Mouse (Mus musculus) embryonic facial prominence, embryonic 11.5 days (tissue): ENCODE measurements around the gene Olfr541. TPM values are rescaled to one million over a fixed set of nuclear protein-coding genes. Genes with fewer than 3 reads are reported as not detected.
A peak's percentile ranks its signal among the peaks of the same experiment; 100 is the strongest.
"Not testable (repeated sequence)": the region's sequence is repeated elsewhere in the genome, so short reads cannot be mapped to it uniquely, and the experiment has no call there.

Experiments
- ATAC-seq: fragments of 200-750 bp; cut with Nextera tagmentation; replicated peaks from 2 replicates; pipeline ENCODE4 v1.8.0; 2017; ENCODE audit warnings: low read depth; ENCODE audit not compliant: insufficient number of reproducible peaks, low FRiP score, low TSS enrichment
- DNase-seq: peaks from one replicate; pipeline ENCODE4 v3.0.0-alpha.2; 2015; ENCODE audit warnings: low spot score
- H3K27ac ChIP-seq: fragments of 300-500 bp; sonication (generic); replicated peaks from 2 replicates; pipeline ENCODE4 v1.5.1; 2014; ENCODE audit warnings: mild to moderate bottlenecking, low read depth, low read length, control low read depth
- H3K27me3 ChIP-seq: fragments of 300-500 bp; sonication (generic); 2 replicates; pipeline ENCODE4 v1.6.1; 2014; ENCODE audit warnings: mild to moderate bottlenecking, low read length, moderate library complexity, mixed read lengths; ENCODE audit not compliant: control insufficient read depth, insufficient read depth
- H3K36me3 ChIP-seq: fragments of 300-500 bp; sonication (generic); replicated peaks from 2 replicates; pipeline ENCODE4 v1.6.1; 2014; ENCODE audit warnings: low read depth, mild to moderate bottlenecking, low read length, moderate library complexity, mixed read lengths; ENCODE audit not compliant: control insufficient read depth, insufficient read depth
- H3K4me1 ChIP-seq: fragments of 300-500 bp; sonication (generic); 2 replicates; pipeline ENCODE4 v1.6.1; 2014; ENCODE audit warnings: low read length, mixed read lengths; ENCODE audit not compliant: control insufficient read depth, insufficient read depth
- H3K4me2 ChIP-seq: fragments of 300-500 bp; sonication (generic); 2 replicates; pipeline ENCODE4 v1.6.1; 2014; ENCODE audit warnings: low read depth, mild to moderate bottlenecking, control low read depth, low read length, moderate library complexity
- H3K4me3 ChIP-seq: fragments of 300-500 bp; sonication (generic); 2 replicates; pipeline ENCODE4 v1.5.1; 2014; ENCODE audit warnings: low read depth, low read length, control low read depth
- H3K9ac ChIP-seq: fragments of 300-500 bp; sonication (generic); replicated peaks from 2 replicates; pipeline ENCODE4 v1.6.1; 2014; ENCODE audit warnings: mild to moderate bottlenecking, control low read depth, low read length
- H3K9me3 ChIP-seq: fragments of 300-500 bp; sonication (generic); replicated peaks from 2 replicates; pipeline ENCODE4 v1.6.1; 2016; ENCODE audit warnings: mild to moderate bottlenecking, low read length, inconsistent platforms, mixed read lengths; ENCODE audit not compliant: control insufficient read depth
- WGBS: fragments of 180-500 bp; shearing (Covaris S2); extraction: QIAGEN DNeasy Blood & Tissue Kit; methylation state at CpG from one replicate; pipeline ENCODE4 v1.1.7; 2014; 5-methylcytosine and 5-hydroxymethylcytosine counted together
- polyA plus RNA-seq: library from polyadenylated mRNA; unstranded; fragments of >200 nt; fragmentation: Nextera tagmentation; extraction: Ambion mirVana; gene quantifications from 2 replicates; pipeline ENCODE4 v1.2.1, GENCODE M21; 2014

Gene Olfr541
- not detected in 2 replicates for polyA plus RNA-seq

DNA sequence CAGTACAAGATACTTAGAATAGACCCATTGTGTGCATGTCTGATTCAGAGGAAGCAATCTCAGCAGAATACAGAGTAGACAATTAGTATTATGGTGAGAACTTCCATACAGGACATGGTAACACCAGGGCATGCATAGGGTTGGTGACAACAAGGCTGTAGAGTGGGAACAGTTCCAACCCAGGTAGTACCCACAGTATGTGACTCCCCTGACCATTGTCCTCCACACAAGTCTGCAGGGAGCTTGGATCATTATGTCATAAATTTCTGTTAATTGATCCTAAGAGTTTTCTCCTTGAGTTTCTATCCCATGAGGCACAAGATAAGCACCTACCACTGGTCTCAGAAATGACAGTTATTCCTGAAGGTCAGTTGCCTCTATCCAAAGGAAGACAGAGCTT is at the start of gene Olfr541:
Gene Olfr541 (plus strand): TSS at position 301 of the 400 bp plus-strand sequence.
- DNase-seq (no peak), ATAC-seq (no peak)
- no peak within 1 kb of the TSS for H3K4me3 ChIP-seq
- H3K36me3 ChIP-seq = no peaks in the 10 kb centered on the region
- H3K27ac ChIP-seq = no peak within 1 kb of the TSS
- no peaks in the 10 kb centered on the region for H3K27me3 ChIP-seq
- no peaks in the 10 kb centered on the region for H3K9me3 ChIP-seq
- no peak within 1 kb of the TSS for H3K4me2 ChIP-seq
- H3K9ac ChIP-seq = no peak within 1 kb of the TSS
- H3K4me1 ChIP-seq = no peaks in the 10 kb centered on the region

DNA sequence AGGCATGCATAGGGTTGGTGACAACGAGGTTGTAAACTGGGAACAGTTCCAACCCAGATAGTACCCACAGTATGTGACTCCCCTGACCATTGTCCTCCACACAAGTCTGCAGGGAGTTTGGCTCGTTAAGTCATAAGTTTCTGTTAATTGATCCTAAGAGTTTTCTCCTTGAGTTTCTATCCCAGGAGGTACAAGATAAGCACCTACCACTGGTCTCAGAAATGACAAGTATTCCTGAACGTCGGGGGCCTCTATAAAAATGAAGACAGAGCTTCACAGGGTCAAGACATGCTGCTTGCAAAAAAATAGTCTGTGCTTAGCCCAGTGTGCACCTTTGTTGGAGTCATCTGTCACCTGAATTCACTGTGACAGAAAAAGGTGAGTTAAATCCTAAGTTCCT is 37.4 kb upstream of the Olfr541 start, which contains the start of gene Olfr539:
Gene Olfr539 (plus strand): TSS at position 301 of the 400 bp plus-strand sequence.
- 80% methylated on average over 4 of the region's 4 CpGs for WGBS
- H3K4me1 ChIP-seq = no peaks in the 10 kb centered on the region
- ATAC-seq = no peak

DNA sequence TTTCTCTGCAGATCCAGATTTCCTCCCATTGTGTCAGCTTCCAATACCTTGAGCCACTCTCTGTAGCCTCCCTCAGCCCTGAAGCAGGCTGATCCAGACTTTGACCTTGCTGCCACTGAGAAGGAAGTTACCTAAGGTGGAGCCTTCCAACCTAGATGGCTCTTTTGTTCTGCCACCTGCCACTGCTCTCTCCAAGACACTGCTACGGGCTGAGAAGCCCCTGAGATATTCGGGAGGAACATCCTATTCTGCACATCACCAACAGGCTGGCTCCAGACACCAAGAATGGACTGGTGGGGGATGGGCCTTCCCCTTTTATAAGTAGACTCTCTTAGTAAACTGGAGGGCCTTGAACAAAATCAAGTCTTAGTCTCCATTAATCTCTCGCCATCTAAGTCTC is 26.4 kb upstream of the Olfr541 start:
- DNase-seq, H3K4me1 ChIP-seq, H3K4me3 ChIP-seq, ATAC-seq, H3K27me3 ChIP-seq, H3K4me2 ChIP-seq, H3K36me3 ChIP-seq, H3K27ac ChIP-seq, H3K9me3 ChIP-seq, H3K9ac ChIP-seq: not testable (repeated sequence)
- WGBS = 86% methylated on average over 3 of the region's 3 CpGs

More for the DNA sequence above, 37.4 kb upstream of the Olfr541 start, which contains the start of gene Olfr539:
- H3K27me3 ChIP-seq = no peaks in the 10 kb centered on the region
- no peak within 1 kb of the TSS for H3K4me2 ChIP-seq
- no peak within 1 kb of the TSS for H3K9ac ChIP-seq
- H3K36me3 ChIP-seq = no peaks in the 10 kb centered on the region
- H3K9me3 ChIP-seq = no peaks in the 10 kb centered on the region
- no peak within 1 kb of the TSS for H3K4me3 ChIP-seq
- H3K27ac ChIP-seq = no peak within 1 kb of the TSS
- no peak for DNase-seq

DNA sequence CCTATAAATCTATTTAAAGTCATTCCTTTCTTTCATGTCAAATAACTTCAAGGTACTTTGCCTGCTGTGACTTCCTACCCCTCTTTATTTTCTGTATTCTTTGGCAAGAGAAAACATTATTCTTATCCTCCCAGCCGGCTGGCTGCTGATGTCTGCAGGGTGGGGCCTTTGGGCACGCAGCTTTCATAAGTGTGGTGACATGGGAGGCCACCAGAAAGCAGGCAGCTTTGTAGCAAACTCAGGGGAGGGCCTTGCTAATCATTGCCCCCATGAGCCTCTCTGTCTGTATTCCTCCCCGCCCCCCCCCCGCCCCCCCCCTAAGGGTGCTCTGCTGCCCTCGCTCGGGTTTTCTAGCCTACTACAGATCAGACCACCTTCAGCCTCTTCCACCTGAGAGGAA is 21.2 kb upstream of the Olfr541 start:
- WGBS = under 1% methylated on average over 6 of the region's 6 CpGs
- no peaks in the 10 kb centered on the region for H3K9me3 ChIP-seq
- no peaks in the 10 kb centered on the region for H3K4me1 ChIP-seq
- no peak overlapping the region for H3K4me3 ChIP-seq
- no peaks in the 10 kb centered on the region for H3K36me3 ChIP-seq
- no peaks in the 10 kb centered on the region for H3K27me3 ChIP-seq
- H3K27ac ChIP-seq = no peak overlapping the region
- H3K9ac ChIP-seq = no peak overlapping the region
- ATAC-seq = no peak
- 0 out of 2 replicates have a peak overlapping the region, but pooled peaks have one; percentile 10 for H3K4me2 ChIP-seq
- DNase-seq = no peak

DNA sequence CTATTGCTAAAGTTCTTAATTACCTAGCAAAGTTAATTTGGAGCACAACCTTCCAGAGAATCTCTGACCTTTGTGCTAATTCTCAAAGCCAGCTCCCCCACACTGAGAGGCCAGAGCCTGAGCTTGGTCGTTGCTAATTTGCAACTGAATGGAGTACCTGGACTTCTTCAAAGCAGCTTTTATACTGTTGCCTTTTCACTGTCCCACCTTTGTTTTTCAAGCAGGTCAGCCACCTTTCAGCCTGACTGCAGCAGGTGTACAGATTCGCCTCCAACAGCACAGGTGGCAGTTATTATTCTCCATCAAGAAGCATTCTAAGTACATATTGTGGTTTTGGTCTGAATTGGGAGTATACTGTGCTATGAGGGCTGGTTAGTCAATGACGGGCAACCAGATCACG is 17.5 kb upstream of the Olfr541 start:
- not testable (repeated sequence) for DNase-seq, H3K4me1 ChIP-seq, H3K9ac ChIP-seq, H3K27me3 ChIP-seq, H3K9me3 ChIP-seq, H3K36me3 ChIP-seq, H3K27ac ChIP-seq, H3K4me3 ChIP-seq, ATAC-seq, H3K4me2 ChIP-seq
- WGBS = 75% methylated on average over 4 of the region's 4 CpGs

DNA sequence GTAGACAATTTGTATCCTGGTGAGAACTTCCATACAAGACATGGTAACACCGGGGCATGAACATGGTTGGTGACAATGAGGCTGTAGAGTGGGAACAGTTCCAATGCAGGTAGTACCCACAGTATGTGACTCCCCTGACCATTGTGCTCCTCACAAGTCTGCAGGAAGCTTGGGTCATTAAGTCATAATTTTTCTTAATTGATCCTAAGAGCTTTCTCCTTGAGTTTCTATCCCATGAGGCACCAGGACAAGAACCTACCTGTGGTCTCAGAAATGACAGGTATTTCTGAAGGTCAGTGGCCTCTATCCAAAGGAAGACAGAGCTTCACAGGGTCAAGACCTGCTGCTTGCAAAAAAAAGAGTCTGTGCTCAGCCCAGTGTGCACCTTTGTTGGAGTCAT is 15.4 kb upstream of the Olfr541 start, which contains the start of gene Olfr45:
Gene Olfr45 (plus strand): TSS at position 301 of the 400 bp plus-strand sequence.
- Histone ChIP-seq H3K9me3 (no peaks in the 10 kb centered on the region), H3K4me1 (no peaks in the 10 kb centered on the region), H3K4me3 (no peak within 1 kb of the TSS), H3K36me3 (no peaks in the 10 kb centered on the region), H3K4me2 (no peak within 1 kb of the TSS), H3K27me3 (no peaks in the 10 kb centered on the region), H3K27ac (no peak within 1 kb of the TSS), H3K9ac (no peak within 1 kb of the TSS)
- WGBS = 76% methylated on average over 1 of the region's 1 CpGs
- ATAC-seq (no peak), DNase-seq (no peak)

DNA sequence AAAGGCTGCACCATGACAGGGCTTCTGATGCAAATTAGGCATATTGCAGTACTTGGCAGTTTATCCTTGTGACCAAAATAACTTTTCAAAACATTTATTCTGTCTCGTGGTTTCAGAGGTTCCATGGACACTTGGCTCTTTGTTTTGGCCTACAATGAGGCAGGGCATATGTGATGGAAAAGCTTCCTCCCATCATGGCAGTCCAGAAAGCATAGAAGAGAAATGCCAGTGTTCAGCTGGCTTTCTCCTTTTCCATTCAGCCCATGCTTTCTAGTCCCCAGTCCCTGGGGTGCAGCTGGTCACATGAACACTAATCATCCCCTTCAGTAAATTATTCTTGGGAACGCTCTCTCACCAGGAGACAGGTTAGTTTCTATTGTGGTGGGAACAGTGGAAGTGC is 9.3 kb downstream of the Olfr541 start:
- Histone ChIP-seq H3K9me3 (no peaks in the 10 kb centered on the region), H3K4me2 (no peak overlapping the region), H3K9ac (no peak overlapping the region), H3K27ac (no peak overlapping the region), H3K27me3 (no peaks in the 10 kb centered on the region), H3K4me3 (no peak overlapping the region), H3K4me1 (no peaks in the 10 kb centered on the region), H3K36me3 (no peaks in the 10 kb centered on the region)
- no peak for DNase-seq
- ATAC-seq = no peak
- WGBS = 41% methylated on average over 2 of the region's 2 CpGs

DNA sequence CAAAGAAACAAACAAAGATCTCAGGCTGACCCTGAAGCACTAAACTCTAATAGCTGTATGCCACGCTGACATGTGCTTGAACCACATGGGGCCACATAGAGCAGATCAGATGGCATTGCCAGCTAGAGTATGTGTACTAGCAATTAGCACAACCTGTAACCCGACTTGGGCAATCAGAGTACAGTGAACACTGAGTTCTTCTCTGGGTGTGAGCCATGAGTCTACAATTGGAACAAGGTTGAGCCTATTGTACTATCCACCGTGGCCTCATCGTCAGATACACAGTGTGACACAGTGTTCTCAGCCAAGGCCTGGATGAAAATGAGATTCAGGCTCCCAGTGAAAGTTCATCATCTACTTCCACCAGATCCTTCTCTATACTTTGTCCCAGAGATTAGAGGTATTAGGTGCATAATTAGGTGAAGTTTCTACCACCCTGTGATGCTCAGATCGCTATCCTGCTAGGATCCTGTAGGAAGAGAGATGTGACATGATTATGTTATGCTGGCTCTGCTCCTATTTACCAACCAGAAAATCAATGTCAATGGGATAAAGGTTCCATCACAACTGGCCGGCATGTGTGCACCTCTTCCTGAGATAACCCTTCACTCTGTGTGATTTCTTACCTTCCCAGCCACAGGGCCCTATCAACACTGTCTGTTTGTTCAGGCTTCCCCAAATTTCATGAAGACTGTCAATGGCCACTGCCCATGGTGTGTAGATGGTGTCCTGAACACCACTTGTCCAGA is 10.6 kb downstream of the Olfr541 start:
- no peak for ATAC-seq
- no peak overlapping the region for H3K27ac ChIP-seq
- no peaks in the 10 kb centered on the region for H3K27me3 ChIP-seq
- H3K4me1 ChIP-seq = no peaks in the 10 kb centered on the region
- DNase-seq = no peak
- H3K36me3 ChIP-seq = no peaks in the 10 kb centered on the region
- H3K9me3 ChIP-seq = no peaks in the 10 kb centered on the region
- no peak overlapping the region for H3K4me3 ChIP-seq
- H3K4me2 ChIP-seq = no peak overlapping the region
- H3K9ac ChIP-seq = no peak overlapping the region
- 84% methylated on average over 6 of the region's 6 CpGs for WGBS
